Mouse (Mus musculus) left cerebral cortex, adult 2 months (tissue): ENCODE measurements around the gene D430041D05Rik. TPM values are rescaled to one million over a fixed set of nuclear protein-coding genes. Genes with fewer than 3 reads are reported as not detected.

Experiments
- DNase-seq, 2 experiments: peaks; one replicate each; pipeline ENCODE4 v3.0.0; 2021 to 2022; ENCODE audit warnings: low spot score in 2 of 2, mixed read lengths in 1 of 2; ENCODE audit errors: extremely low spot score in 1 of 2
- H3K27ac ChIP-seq: fragments of 200-600 bp; 2 replicates; pipeline ENCODE4 v1.8.1; 2022
- H3K4me3 ChIP-seq: fragments of 200-600 bp; 2 replicates; pipeline ENCODE4 v1.8.1; 2022
- CTCF ChIP-seq: fragments of 200-600 bp; IDR thresholded peaks from 2 replicates; pipeline ENCODE4 v1.8.1; 2022; ENCODE audit warnings: antibody characterized with exemption, mild to moderate bottlenecking, moderate library complexity
- intact Hi-C: fragments of 180-260 bp; cut with DNase I; formaldehyde crosslinking; loops from one replicate; pipeline ENCODE4 v1.15.1; 2025
- total RNA-seq, 2 experiments: library from RNA; stranded (reverse); gene quantifications; 2 replicates each; pipeline ENCODE4 v1.2.3; 2021

Gene D430041D05Rik
- total RNA-seq, 2 experiments from 2014 or later = 121 to 123 TPM

DNA sequence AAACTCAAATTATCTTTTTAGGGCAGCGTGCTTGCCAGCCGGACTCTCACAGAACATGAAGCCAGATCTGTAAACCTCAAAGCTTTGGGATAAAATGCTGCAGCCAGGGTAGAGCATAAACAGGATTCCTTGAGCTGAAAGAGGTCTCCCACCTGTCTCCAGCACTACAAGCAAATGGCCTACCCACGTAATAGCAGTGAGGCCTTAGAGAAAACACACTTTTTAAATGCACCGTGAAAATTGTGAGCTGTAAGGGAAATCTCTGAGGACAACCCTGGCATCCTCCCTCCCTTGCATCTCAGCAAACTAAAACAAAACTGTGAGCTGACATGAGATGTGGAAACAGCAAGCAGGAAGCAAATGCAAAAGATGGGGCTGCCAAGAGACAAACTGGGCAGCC, 253.0 kb downstream of the D430041D05Rik start:
- H3K27ac ChIP-seq = no peak overlapping the region
- DNase-seq = no peak
- intact Hi-C loops = no loop called here
- no peak for TF ChIP-seq CTCF
- H3K4me3 ChIP-seq = no peak overlapping the region

DNA sequence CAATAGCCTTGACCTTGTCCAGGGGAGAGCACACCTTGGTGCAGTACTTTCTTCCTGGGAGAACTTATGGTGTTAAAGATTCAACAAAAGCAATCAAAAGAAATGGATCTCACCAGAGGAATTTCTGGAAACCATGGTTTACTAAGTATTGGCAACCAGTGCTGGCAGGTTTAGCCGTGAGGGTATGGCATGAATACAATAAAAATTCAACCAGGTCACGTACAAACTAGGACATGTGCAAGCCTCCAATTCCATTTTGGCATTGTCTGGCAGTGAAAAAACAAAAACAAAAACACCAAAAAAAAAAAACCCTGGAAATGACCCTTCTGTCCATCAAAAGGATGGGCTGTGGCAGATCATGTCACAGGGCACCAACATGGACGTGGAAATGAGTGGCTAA, 256.9 kb downstream of the D430041D05Rik start:
- Histone ChIP-seq H3K4me3 (no peak overlapping the region), H3K27ac (no peak overlapping the region)
- DNase-seq = no peak
- intact Hi-C loops = no loop called here
- TF ChIP-seq CTCF = no peak

DNA sequence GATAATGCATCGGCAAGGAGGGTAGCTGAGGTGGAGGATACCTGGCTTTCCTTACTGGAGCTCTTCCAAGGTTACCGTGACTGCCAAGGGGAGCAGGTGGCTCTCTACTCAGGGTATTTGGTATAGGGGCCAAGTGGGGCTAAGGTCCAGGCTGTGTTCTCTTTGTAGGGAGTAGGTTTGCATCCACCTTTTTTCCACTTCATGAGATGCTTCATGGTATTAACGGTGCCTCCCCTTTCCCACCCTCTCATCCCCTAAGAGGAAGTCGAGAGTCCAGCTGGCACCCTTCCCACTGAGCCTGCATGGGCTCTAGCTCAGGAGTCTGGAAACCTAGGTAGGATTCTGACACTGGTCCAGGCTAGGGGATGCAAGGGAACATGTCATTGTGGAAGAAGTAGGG, 257.5 kb downstream of the D430041D05Rik start:
- Histone ChIP-seq H3K4me3 (no peak overlapping the region), H3K27ac (no peak overlapping the region)
- TF ChIP-seq CTCF = no peak
- intact Hi-C loops = no loop called here
- no peak for DNase-seq

DNA sequence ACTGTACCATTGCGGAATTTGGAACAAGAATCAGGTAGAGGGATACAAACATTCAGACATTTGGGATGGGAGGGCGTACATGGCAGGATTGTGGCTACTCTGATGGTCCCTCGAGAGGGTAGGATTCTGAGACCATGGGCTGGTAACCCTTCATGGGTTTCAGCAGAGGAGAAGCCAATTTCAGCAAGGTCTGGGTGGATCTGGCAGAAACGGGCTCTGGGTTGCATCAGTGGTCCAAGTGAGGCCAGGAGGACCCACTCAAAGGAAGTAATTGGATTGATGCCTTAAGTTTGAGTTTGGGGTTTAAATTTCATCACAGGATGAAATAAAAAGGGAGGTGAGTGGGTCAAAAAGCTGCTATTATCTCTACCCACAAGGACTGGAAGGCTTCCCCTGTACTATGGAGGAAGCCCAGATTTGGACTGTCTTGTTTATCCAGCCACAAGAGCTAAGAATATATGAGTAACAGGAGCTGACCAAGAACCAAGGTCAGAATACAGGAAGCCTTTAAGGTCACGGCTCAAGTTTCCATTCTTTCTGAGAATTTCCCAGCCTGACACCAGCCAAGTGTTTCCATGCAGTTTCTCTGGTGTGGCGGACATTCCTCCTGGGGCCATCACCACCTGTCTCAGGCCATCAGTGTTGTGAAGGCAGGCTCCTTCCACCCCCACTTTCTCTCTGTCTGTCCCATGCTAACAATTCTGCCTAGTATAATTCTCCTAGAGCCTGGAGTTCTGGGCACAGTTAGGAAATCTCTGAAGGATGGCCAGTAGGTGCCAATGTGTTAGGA, 260.0 kb downstream of the D430041D05Rik start:
- TF ChIP-seq CTCF = no peak
- intact Hi-C loops = no loop called here
- H3K4me3 ChIP-seq = no peak overlapping the region
- DNase-seq = no peak
- H3K27ac ChIP-seq = no peak overlapping the region

DNA sequence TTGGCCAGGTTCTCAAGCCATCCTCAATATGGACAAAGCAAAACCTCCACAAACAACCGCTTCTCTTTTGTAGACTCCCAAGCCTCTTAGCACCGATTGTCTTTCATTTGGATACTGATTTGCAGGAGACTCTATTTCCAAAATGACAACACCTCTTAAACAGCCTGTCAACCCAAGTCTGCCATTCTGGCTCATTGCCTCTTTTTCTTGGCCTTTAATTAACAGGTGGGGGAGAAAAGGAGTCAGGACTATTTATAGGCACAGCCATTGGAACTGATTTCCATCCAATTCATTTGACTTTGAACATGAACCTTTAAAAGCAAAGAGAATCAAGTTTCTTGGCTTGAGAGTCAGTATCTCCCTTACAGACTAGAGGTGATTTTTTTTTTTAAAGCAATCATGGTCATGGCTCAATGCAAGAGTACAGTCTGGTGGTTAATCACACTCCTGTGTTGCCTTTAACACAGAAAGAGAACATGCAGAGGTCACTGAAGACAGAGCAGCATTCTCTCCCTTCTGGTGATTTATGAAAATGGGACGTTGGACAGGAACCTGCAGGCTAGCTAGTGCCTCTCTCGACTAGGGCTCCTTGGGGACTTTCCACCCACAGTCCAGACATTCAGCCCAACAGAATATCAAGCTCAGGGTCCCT, 262.8 kb downstream of the D430041D05Rik start:
- intact Hi-C loops = no loop called here
- no peak for DNase-seq
- TF ChIP-seq CTCF = no peak

DNA sequence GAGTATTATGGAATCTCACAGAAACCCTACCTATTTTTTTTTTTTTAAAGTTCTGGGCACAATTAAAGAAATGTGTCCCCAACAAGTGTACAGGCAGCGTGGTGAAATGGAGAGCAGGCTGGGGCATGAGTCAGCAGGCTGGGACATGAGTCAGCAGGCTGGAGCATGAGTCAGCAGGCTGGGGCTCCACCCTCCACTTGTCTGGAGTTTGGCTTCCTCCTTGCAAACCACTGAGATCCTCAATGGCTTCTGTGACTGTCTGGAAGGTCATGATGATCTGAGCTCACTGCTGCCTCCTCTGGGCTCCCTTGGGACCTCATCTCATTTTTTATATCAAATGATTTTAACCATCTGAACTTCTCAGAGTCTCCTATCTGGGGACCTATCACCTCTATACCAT, 264.8 kb downstream of the D430041D05Rik start:
- H3K27ac ChIP-seq = no peak overlapping the region
- intact Hi-C loops = no loop called here
- DNase-seq = peak; percentile 39 to 63
- peak; percentile 32 for TF ChIP-seq CTCF
- no peak overlapping the region for H3K4me3 ChIP-seq

More for the DNA sequence above, 262.8 kb downstream of the D430041D05Rik start:
- no peak overlapping the region for H3K4me3 ChIP-seq
- H3K27ac ChIP-seq = no peak overlapping the region

DNA sequence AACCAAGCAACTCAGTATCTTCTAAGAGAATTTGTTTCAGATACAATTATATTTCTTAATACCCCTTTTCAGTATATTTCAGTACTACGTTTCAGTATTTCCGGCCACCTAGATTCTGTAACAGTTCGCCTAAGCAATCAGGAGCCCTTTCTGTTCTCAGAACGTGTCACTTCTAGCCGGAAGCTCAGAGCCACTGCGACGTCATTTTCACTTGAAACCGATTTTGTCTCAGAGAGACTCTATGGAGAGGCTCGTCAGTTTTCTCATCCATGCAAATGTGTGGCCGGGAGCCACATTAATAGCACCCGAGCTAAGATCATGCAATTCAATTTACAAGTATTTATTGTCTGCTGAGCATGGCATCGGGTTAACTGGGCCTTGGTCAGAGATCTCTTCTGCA, 266.8 kb downstream of the D430041D05Rik start:
- no peak for DNase-seq
- Histone ChIP-seq H3K27ac (no peak overlapping the region), H3K4me3 (no peak overlapping the region)
- intact Hi-C loops = no loop called here
- no peak for TF ChIP-seq CTCF

DNA sequence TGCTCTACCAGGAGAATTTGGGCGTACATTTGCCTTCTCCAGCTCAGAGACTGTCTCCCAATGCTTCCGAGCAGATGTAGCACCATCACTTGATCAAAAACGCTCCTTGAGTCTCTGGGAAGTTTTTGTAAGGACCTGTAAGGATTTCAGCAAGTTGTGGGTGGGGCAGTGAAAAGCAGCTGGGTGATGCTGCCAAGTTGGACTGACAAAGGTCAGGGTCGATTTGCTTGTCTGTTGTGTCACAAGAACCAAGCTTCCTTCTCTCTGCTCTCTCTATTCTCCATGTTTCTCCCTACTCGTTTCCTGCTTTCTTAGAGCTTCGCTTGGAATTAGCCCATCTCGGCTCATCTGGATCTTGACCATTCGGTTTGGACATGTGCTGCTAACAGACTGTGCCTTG, 268.7 kb downstream of the D430041D05Rik start:
- no peak overlapping the region for H3K4me3 ChIP-seq
- intact Hi-C loops = no loop called here
- TF ChIP-seq CTCF = no peak
- DNase-seq = no peak
- H3K27ac ChIP-seq = no peak overlapping the region

DNA sequence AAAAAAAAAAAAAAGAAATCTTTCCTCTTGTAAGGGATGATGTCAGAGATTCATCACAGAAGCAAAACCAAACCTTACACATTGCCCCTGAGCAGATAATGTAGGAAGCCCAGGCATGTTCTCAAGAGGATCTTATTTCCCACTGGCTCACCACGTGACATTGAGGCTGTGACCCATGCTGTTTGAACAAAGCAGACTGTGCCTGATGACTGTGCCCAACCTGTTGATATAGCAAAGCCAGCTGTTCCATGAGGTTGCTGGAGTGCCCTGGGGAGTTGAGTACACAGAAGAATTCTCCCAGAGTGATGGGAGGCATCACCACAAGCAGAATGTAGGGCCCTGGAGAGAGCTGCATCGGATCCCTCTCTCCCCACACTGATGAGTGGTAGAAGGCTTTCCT, 274.9 kb downstream of the D430041D05Rik start:
- no peak overlapping the region for H3K27ac ChIP-seq
- intact Hi-C loops = no loop called here
- no peak overlapping the region for H3K4me3 ChIP-seq
- no peak for DNase-seq
- TF ChIP-seq CTCF = no peak

DNA sequence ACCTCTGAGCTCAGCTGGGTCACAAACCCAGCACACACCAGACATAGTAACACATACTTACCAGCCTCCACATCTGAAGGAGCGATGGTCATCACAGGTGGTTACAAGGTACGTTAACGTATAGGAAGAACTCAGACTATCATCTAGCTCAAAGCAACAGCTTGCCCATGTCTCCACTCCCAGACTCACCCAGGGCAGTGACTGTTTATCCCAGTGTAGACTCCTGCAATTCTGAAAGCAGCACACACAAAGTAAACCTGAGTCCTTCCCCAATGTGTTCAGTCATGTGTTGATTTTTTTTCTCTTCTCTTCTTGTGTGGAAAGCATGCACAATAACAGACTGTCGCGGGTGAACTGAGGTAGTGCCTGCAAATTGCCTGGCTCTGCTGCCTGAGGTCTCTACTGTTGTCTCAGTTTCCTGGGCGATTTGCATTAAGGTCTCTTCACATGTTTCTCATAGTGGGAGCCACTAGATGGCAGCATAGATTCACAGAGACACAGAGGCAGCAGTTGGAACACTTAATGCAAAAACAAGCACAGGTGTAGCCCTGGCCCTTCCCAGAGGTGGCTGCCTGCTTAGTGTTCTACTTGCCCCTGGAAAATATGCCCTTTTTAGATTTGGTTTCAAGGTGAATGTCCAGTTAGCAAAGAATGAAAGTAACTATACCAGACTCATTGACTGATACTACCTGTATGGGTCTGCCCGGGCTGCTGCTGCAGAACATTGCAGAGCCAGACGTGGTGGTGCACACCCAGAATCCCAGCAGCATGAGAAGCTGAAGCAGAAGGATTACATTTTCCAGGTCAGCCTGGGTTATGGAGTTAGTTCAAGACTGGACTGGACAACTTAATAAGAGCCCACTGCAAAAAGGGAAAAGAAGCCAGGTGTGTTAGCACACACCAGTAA, 276.4 kb downstream of the D430041D05Rik start:
- H3K27ac ChIP-seq = no peak overlapping the region
- intact Hi-C loops = loop anchor here (1.0 to 5.0 kb wide), 2 partner anchors 288 to 453 kb away; no protein-coding TSS in a partner anchor

DNA sequence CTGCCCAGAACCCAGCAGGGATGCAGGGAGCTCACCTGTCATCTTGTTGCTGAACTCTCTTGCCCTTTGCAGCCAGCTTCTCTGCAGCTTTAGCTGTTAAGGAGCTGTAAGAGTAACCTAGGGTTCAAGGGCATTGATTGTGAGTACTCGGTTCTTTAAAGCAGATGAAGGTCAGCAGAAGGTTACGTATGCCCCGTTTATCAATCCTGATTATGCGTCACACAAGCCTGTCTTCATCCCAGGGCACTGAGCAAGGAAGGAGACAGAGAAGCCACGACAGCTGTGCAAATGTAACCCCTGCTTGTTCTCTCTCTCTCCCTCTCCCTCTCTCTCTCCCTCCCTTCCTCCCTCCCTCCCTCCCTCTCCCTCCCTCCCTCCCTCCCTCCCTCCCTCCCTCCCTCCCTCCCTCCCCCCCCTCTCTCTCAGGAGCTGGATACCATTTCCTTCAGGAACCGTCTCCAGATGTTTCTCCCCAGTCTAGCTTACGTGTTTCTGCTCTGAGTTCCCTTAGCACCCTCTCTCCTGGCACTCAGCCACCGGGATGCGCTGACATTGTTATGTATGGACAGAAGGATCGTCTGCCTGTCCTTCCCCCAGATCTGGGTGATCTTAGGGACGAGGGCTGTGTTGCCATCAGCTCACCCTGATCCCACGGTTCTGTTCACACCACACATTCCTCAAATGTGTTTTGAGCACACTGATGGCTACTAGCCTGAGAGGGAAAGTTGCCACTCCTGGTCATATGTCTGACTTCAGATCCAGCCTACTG, 277.6 kb downstream of the D430041D05Rik start:
- Histone ChIP-seq H3K27ac (no peak overlapping the region), H3K4me3 (no peak overlapping the region)
- TF ChIP-seq CTCF = no peak
- DNase-seq = no peak
- intact Hi-C loops = loop anchor here (5.0 kb wide), 1 partner anchor 454 kb away; no protein-coding TSS in a partner anchor

More for the DNA sequence above, 276.4 kb downstream of the D430041D05Rik start:
- H3K4me3 ChIP-seq = no peak overlapping the region
- peak; percentile 65 to 72 for DNase-seq
- peak; percentile 95 for TF ChIP-seq CTCF
